Mouse (Mus musculus) midbrain, embryonic 12.5 days (tissue): ENCODE results near the gene Abr. TPM values are rescaled to one million over a fixed set of nuclear protein-coding genes. Genes with fewer than 3 reads are reported as not detected.

Experiments
- ATAC-seq: fragments of 200-750 bp; cut with Nextera tagmentation; 2 replicates; pipeline ENCODE4 v1.8.0; 2017; ENCODE audit warnings: low read depth, moderate TSS enrichment, moderate library complexity; ENCODE audit not compliant: low FRiP score
- H3K27ac ChIP-seq: fragments of 300-500 bp; sonication (generic); replicated peaks from 2 replicates; pipeline ENCODE4 v1.5.1; 2016; ENCODE audit warnings: mild to moderate bottlenecking
- H3K27me3 ChIP-seq: fragments of 300-500 bp; sonication (generic); 2 replicates; pipeline ENCODE4 v1.6.1; 2016; ENCODE audit warnings: mild to moderate bottlenecking
- H3K36me3 ChIP-seq: fragments of 300-500 bp; sonication (generic); 2 replicates; pipeline ENCODE4 v1.6.1; 2016
- H3K4me1 ChIP-seq: fragments of 300-500 bp; sonication (generic); 2 replicates; pipeline ENCODE4 v1.6.1; 2016
- H3K4me2 ChIP-seq: fragments of 300-500 bp; sonication (generic); replicated peaks from 2 replicates; pipeline ENCODE4 v1.6.1; 2016; ENCODE audit warnings: mild to moderate bottlenecking, moderate library complexity
- H3K4me3 ChIP-seq: fragments of 300-500 bp; sonication (generic); 2 replicates; pipeline ENCODE4 v1.5.1; 2016; ENCODE audit warnings: mild to moderate bottlenecking
- H3K9ac ChIP-seq: fragments of 300-500 bp; sonication (generic); replicated peaks from 2 replicates; pipeline ENCODE4 v1.6.1; 2016; ENCODE audit warnings: mild to moderate bottlenecking, moderate library complexity
- H3K9me3 ChIP-seq: fragments of 300-500 bp; sonication (generic); 2 replicates; pipeline ENCODE4 v1.6.1; 2016; ENCODE audit warnings: mild to moderate bottlenecking
- WGBS: fragments of 180-500 bp; shearing (Covaris S2); methylation state at CpG from one replicate; pipeline ENCODE4 v1.1.7; 2016; 5-methylcytosine and 5-hydroxymethylcytosine counted together
- polyA plus RNA-seq: library from polyadenylated mRNA; unstranded; fragments of >200 nt; fragmentation: Nextera tagmentation; extraction: Ambion mirVana; gene quantifications from 2 replicates; pipeline ENCODE4 v1.2.1, GENCODE M21; 2016

The Abr gene
- polyA plus RNA-seq, 1 experiment from 2014 or later = 70.1 TPM

GRCm38 (mm10) chr11:76388711-76389110 is 233.4 kb downstream of the Abr start:
- Histone ChIP-seq H3K9me3 (no peaks in the 10 kb centered on the region), H3K4me3 (no peak overlapping the region), H3K27ac (0 out of 2 replicates have a peak overlapping the region, but pooled peaks have one; percentile 31)

GRCm38 (mm10) chr11:76387097-76387496 is 235.0 kb downstream of the Abr start:
- Histone ChIP-seq H3K4me1 (peaks cover 54% of the 10 kb centered on the region), H3K9me3 (no peaks in the 10 kb centered on the region), H3K27ac (no peak overlapping the region), H3K27me3 (no peaks in the 10 kb centered on the region), H3K36me3 (0 out of 2 replicates have a peak, but pooled peaks cover 11% of the 10 kb centered on the region), H3K4me2 (no peak overlapping the region), H3K4me3 (no peak overlapping the region), H3K9ac (no peak overlapping the region)
- ATAC-seq = no peak
- 93% methylated on average over 1 of the region's 1 CpGs for WGBS

More at GRCm38 (mm10) chr11:76388711-76389110, 233.4 kb downstream of the Abr start:
- H3K36me3 ChIP-seq = 0 out of 2 replicates have a peak, but pooled peaks cover 15% of the 10 kb centered on the region
- no peak overlapping the region for H3K9ac ChIP-seq
- H3K4me2 ChIP-seq = peak overlapping the region; percentile 24
- ATAC-seq = no peak
- peaks cover 43% of the 10 kb centered on the region for H3K4me1 ChIP-seq
- WGBS = 12% methylated on average over 7 of the region's 7 CpGs
- no peaks in the 10 kb centered on the region for H3K27me3 ChIP-seq

- Histone ChIP-seq H3K9ac (no peak overlapping the region), H3K27ac (peak overlapping the region; percentile 68; the same call in 1 of the 2 replicates), H3K36me3 (0 out of 2 replicates have a peak, but pooled peaks cover 1% of the 10 kb centered on the region), H3K4me1 (peaks cover 55% of the 10 kb centered on the region), H3K27me3 (no peaks in the 10 kb centered on the region), H3K4me3 (no peak overlapping the region), H3K4me2 (no peak overlapping the region), H3K9me3 (no peaks in the 10 kb centered on the region)
- no peak for ATAC-seq
- 33% methylated on average over 3 of the region's 3 CpGs for WGBS
Observed at GRCm38 (mm10) chr11:76385746-76386145, 236.4 kb downstream of the Abr start.

DNA sequence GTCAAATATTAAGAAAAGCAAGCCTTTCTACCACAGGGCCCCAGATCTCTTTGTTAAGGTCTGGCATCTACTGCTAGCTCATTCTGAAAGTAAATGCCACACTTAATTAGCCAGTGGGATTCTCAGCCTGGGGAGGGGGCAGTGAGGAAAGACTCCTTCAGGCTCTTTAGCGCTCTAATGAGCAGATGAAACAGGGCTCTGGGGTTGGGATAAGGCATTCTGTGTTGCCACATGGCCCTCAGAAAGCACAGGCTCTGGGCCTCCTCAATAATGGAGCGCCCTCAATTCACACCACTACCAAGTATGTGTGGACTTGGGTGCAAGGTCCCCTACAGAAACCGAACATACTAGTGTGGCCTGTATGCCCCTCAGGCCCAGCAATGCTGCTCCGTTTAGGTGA is 237.1 kb downstream of the Abr start:
- peak; percentile 51; the same call in 1 of the 2 replicates for ATAC-seq
- Histone ChIP-seq H3K9ac (no peak overlapping the region), H3K27me3 (no peaks in the 10 kb centered on the region), H3K4me2 (no peak overlapping the region), H3K4me1 (peaks cover 60% of the 10 kb centered on the region), H3K27ac (peak overlapping the region; percentile 68), H3K4me3 (no peak overlapping the region), H3K36me3 (no peaks in the 10 kb centered on the region), H3K9me3 (no peaks in the 10 kb centered on the region)
- 48% methylated on average over 4 of the region's 4 CpGs for WGBS

- no peak overlapping the region for H3K4me2 ChIP-seq
- WGBS = 66% methylated on average over 5 of the region's 5 CpGs
- H3K27me3 ChIP-seq = no peaks in the 10 kb centered on the region
- no peak overlapping the region for H3K9ac ChIP-seq
- H3K4me1 ChIP-seq = peaks cover 56% of the 10 kb centered on the region
- peak overlapping the region; percentile 68 for H3K27ac ChIP-seq
- no peaks in the 10 kb centered on the region for H3K36me3 ChIP-seq
- no peak for ATAC-seq
- H3K9me3 ChIP-seq = no peaks in the 10 kb centered on the region
- no peak overlapping the region for H3K4me3 ChIP-seq
Observed at GRCm38 (mm10) chr11:76384307-76384706, 237.8 kb downstream of the Abr start.

- no peak overlapping the region for H3K4me3 ChIP-seq
- ATAC-seq = 0 out of 2 replicates have a peak, but pooled peaks have one; percentile 47
- WGBS = 19% methylated on average over 13 of the region's 13 CpGs
- H3K4me2 ChIP-seq = 0 out of 2 replicates have a peak overlapping the region, but pooled peaks have one; percentile 15
- no peaks in the 10 kb centered on the region for H3K36me3 ChIP-seq
- peak overlapping the region; percentile 68 for H3K27ac ChIP-seq
- H3K4me1 ChIP-seq = peaks cover 52% of the 10 kb centered on the region
- no peaks in the 10 kb centered on the region for H3K27me3 ChIP-seq
- H3K9ac ChIP-seq = no peak overlapping the region
- no peaks in the 10 kb centered on the region for H3K9me3 ChIP-seq
Observed at GRCm38 (mm10) chr11:76382711-76383324, 239.3 kb downstream of the Abr start.

- no peak overlapping the region for H3K4me3 ChIP-seq
- H3K27ac ChIP-seq = no peak overlapping the region
- H3K9ac ChIP-seq = no peak overlapping the region
- no peaks in the 10 kb centered on the region for H3K27me3 ChIP-seq
- peaks cover 60% of the 10 kb centered on the region for H3K4me1 ChIP-seq
- WGBS = 85% methylated on average over 15 of the region's 15 CpGs
- no peak for ATAC-seq
- no peak overlapping the region for H3K4me2 ChIP-seq
- no peaks in the 10 kb centered on the region for H3K9me3 ChIP-seq
- no peaks in the 10 kb centered on the region for H3K36me3 ChIP-seq
Observed at GRCm38 (mm10) chr11:76381201-76381885, 240.8 kb downstream of the Abr start.

DNA sequence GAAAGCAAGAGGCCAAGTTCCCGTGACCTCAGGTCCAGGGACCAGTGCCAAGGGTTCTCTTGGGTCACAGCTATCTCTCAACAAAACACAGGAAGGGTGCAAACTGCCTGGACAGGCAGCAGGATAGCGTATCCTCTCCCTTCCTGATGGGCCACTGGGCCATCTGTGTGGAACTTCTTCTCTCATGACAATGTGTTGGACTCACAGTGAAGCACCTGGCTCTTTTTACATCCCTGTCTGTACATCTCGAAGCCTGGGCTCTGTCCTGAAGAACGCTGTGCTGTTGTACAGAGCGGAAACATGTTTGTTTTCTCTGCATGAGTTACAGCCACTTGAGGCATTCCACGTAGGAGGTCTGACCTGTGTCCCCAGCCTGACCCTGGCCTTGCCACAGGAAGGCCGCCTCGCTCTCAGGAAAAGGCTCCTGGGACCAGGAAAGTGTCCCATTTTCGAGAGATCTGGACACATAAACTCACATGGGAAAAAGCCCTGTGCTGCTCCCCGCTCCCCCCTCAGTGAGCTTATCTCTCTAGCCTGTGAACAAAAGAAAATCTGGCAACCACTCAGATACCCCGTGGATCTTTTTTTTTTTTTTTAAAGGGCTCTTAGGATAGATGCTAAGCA is 242.1 kb downstream of the Abr start:
- Histone ChIP-seq H3K9me3 (no peaks in the 10 kb centered on the region), H3K9ac (no peak overlapping the region), H3K4me2 (no peak overlapping the region), H3K4me1 (peaks cover 51% of the 10 kb centered on the region), H3K27me3 (no peaks in the 10 kb centered on the region), H3K36me3 (no peaks in the 10 kb centered on the region), H3K27ac (no peak overlapping the region), H3K4me3 (no peak overlapping the region)
- 35% methylated on average over 11 of the region's 11 CpGs for WGBS
- no peak for ATAC-seq

DNA sequence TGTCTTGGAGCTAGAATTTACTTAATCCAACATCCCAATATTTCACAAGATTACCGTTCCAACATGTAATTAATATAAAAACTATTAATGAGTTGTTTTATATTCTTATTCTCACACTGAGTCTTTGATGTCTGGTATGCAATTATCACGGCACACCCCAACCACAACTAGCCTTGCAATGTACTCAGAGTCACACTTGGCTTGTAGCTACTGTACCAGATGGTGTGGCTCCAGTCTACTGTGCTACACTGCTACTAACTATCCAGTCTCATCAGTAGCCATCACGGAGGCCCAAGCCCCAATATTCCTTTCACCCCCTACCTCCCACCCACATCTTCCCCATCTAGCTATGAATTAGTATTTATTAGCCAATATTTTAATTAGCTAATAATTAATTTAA is 245.7 kb downstream of the Abr start:
- H3K4me2 ChIP-seq = no peak overlapping the region

GRCm38 (mm10) chr11:76374491-76375185 is 247.5 kb downstream of the Abr start:
- Histone ChIP-seq H3K9ac (no peak overlapping the region), H3K4me2 (no peak overlapping the region), H3K27ac (peak overlapping the region; percentile 43), H3K4me3 (no peak overlapping the region), H3K36me3 (no peaks in the 10 kb centered on the region), H3K9me3 (no peaks in the 10 kb centered on the region), H3K4me1 (peaks cover 52% of the 10 kb centered on the region), H3K27me3 (no peaks in the 10 kb centered on the region)
- 73% methylated on average over 17 of the region's 17 CpGs for WGBS
- no peak for ATAC-seq

More for the DNA sequence above, 245.7 kb downstream of the Abr start:
- Histone ChIP-seq H3K4me1 (peaks cover 46% of the 10 kb centered on the region), H3K27ac (no peak overlapping the region), H3K36me3 (no peaks in the 10 kb centered on the region), H3K9me3 (no peaks in the 10 kb centered on the region), H3K27me3 (no peaks in the 10 kb centered on the region), H3K4me3 (no peak overlapping the region), H3K9ac (no peak overlapping the region)
- 91% methylated on average over 3 of the region's 3 CpGs for WGBS
- ATAC-seq = no peak

- Histone ChIP-seq H3K4me3 (no peak overlapping the region), H3K27me3 (no peaks in the 10 kb centered on the region), H3K4me1 (peaks cover 47% of the 10 kb centered on the region), H3K4me2 (no peak overlapping the region), H3K27ac (no peak overlapping the region), H3K9me3 (no peaks in the 10 kb centered on the region), H3K9ac (no peak overlapping the region), H3K36me3 (no peaks in the 10 kb centered on the region)
- WGBS = 55% methylated on average over 6 of the region's 6 CpGs
- no peak for ATAC-seq
Observed at GRCm38 (mm10) chr11:76372534-76372933, 249.6 kb downstream of the Abr start.
